Mouse (Mus musculus) intestine, postnatal 0 days (tissue): Measurements from ENCODE around the gene Mcmbp. TPM values are rescaled to one million over a fixed set of nuclear protein-coding genes. Genes with fewer than 3 reads are reported as not detected.

Source experiments
- ATAC-seq: fragments of 200-750 bp; cut with Nextera tagmentation; 2 replicates; pipeline ENCODE4 v1.8.0; 2017; ENCODE audit warnings: mild to moderate bottlenecking, moderate TSS enrichment, moderate library complexity
- H3K27ac ChIP-seq: fragments of 300-500 bp; sonication (generic); 2 replicates; pipeline ENCODE4 v1.5.1; 2014; ENCODE audit warnings: mild to moderate bottlenecking, low read depth, low read length, moderate library complexity
- H3K27me3 ChIP-seq: fragments of 300-500 bp; sonication (generic); replicated peaks from 2 replicates; pipeline ENCODE4 v1.6.1; 2014; ENCODE audit warnings: low read length, mixed read lengths; ENCODE audit not compliant: control insufficient read depth, insufficient read depth
- H3K36me3 ChIP-seq: fragments of 300-500 bp; sonication (generic); 2 replicates; pipeline ENCODE4 v1.6.1; 2014; ENCODE audit warnings: mild to moderate bottlenecking, moderate library complexity; ENCODE audit not compliant: control insufficient read depth, insufficient read depth
- H3K4me1 ChIP-seq: fragments of 300-500 bp; sonication (generic); replicated peaks from 2 replicates; pipeline ENCODE4 v1.6.1; 2014; ENCODE audit warnings: antibody characterized with exemption, low read length, mixed read lengths; ENCODE audit not compliant: control insufficient read depth, insufficient read depth
- H3K4me2 ChIP-seq: fragments of 300-500 bp; sonication (generic); replicated peaks from 2 replicates; pipeline ENCODE4 v1.6.1; 2014; ENCODE audit warnings: low read depth, mild to moderate bottlenecking, moderate library complexity
- H3K4me3 ChIP-seq: fragments of 300-500 bp; sonication (generic); 2 replicates; pipeline ENCODE4 v1.5.1; 2014; ENCODE audit warnings: low read depth, low read length
- H3K9ac ChIP-seq: fragments of 300-500 bp; sonication (generic); 2 replicates; pipeline ENCODE4 v1.6.1; 2014; ENCODE audit warnings: mild to moderate bottlenecking, low read depth, low read length
- H3K9me3 ChIP-seq: fragments of 300-500 bp; sonication (generic); 2 replicates; pipeline ENCODE4 v1.6.1; 2016; ENCODE audit warnings: mixed run types; ENCODE audit not compliant: control insufficient read depth
- CTCF ChIP-seq: sonication (generic); IDR thresholded peaks from 2 replicates; pipeline ENCODE4 v1.5.1; 2016; ENCODE audit warnings: low read depth, mild to moderate bottlenecking, control low read depth, antibody characterized with exemption, moderate library complexity
- WGBS: fragments of 180-500 bp; shearing (Covaris S2); extraction: QIAGEN DNeasy Blood & Tissue Kit; methylation state at CpG from one replicate; pipeline ENCODE4 v1.1.7; 2014; 5-methylcytosine and 5-hydroxymethylcytosine counted together
- polyA plus RNA-seq: library from polyadenylated mRNA; unstranded; fragments of >200 nt; fragmentation: Nextera tagmentation; extraction: Ambion mirVana; gene quantifications from 2 replicates; pipeline ENCODE4 v1.2.1, GENCODE M21; 2015

Mcmbp gene
- polyA plus RNA-seq, 1 experiment from 2014 or later: 25.0 TPM

GRCm38 (mm10) chr7:128755396-128755795, 15.1 kb upstream of the Mcmbp start:
- no peaks in the 10 kb centered on the region for H3K27me3 ChIP-seq
- no peak overlapping the region for H3K27ac ChIP-seq
- no peak overlapping the region for H3K4me3 ChIP-seq
- no peaks in the 10 kb centered on the region for H3K4me1 ChIP-seq
- 73% methylated on average over 1 of the region's 1 CpGs for WGBS
- H3K9me3 ChIP-seq: no peaks in the 10 kb centered on the region
- H3K36me3 ChIP-seq: peaks cover 87% of the 10 kb centered on the region
- no peak for ATAC-seq
- H3K4me2 ChIP-seq: no peak overlapping the region
- no peak overlapping the region for H3K9ac ChIP-seq
- no peak for TF ChIP-seq CTCF

GRCm38 (mm10) chr7:128752012-128752411, 11.7 kb upstream of the Mcmbp start:
- Histone ChIP-seq H3K27me3 (no peaks in the 10 kb centered on the region), H3K9ac (no peak overlapping the region), H3K4me1 (peaks cover 12% of the 10 kb centered on the region), H3K4me2 (no peak overlapping the region), H3K36me3 (peaks cover 65% of the 10 kb centered on the region), H3K4me3 (no peak overlapping the region), H3K27ac (no peak overlapping the region), H3K9me3 (no peaks in the 10 kb centered on the region)
- no peak for TF ChIP-seq CTCF
- 73% methylated on average over 4 of the region's 4 CpGs for WGBS
- ATAC-seq: no peak

- no peak for TF ChIP-seq CTCF
- WGBS: 92% methylated on average over 9 of the region's 9 CpGs
- H3K4me3 ChIP-seq: no peak overlapping the region
- H3K36me3 ChIP-seq: peaks cover 50% of the 10 kb centered on the region
- H3K4me2 ChIP-seq: no peak overlapping the region
- H3K27ac ChIP-seq: no peak overlapping the region
- peaks cover 21% of the 10 kb centered on the region for H3K4me1 ChIP-seq
- no peaks in the 10 kb centered on the region for H3K9me3 ChIP-seq
- no peaks in the 10 kb centered on the region for H3K27me3 ChIP-seq
- no peak for ATAC-seq
- H3K9ac ChIP-seq: no peak overlapping the region
Observed at GRCm38 (mm10) chr7:128750296-128750695, 10.0 kb upstream of the Mcmbp start.

GRCm38 (mm10) chr7:128748758-128749157, 8.5 kb upstream of the Mcmbp start:
- no peak overlapping the region for H3K9ac ChIP-seq
- H3K27ac ChIP-seq: no peak overlapping the region
- TF ChIP-seq CTCF: no peak
- no peaks in the 10 kb centered on the region for H3K27me3 ChIP-seq
- peaks cover 35% of the 10 kb centered on the region for H3K36me3 ChIP-seq
- H3K4me2 ChIP-seq: peak overlapping the region; percentile 6; the same call in 1 of the 2 replicates
- no peaks in the 10 kb centered on the region for H3K9me3 ChIP-seq
- H3K4me3 ChIP-seq: no peak overlapping the region
- ATAC-seq: peak; percentile 42
- 23% methylated on average over 3 of the region's 3 CpGs for WGBS
- H3K4me1 ChIP-seq: peaks cover 21% of the 10 kb centered on the region

- H3K36me3 ChIP-seq: peaks cover 13% of the 10 kb centered on the region
- no peak for TF ChIP-seq CTCF
- WGBS: 87% methylated on average over 10 of the region's 10 CpGs
- H3K4me2 ChIP-seq: peak overlapping the region; percentile 76
- no peaks in the 10 kb centered on the region for H3K9me3 ChIP-seq
- peaks cover 21% of the 10 kb centered on the region for H3K4me1 ChIP-seq
- H3K27ac ChIP-seq: no peak overlapping the region
- ATAC-seq: no peak
- H3K9ac ChIP-seq: peak overlapping the region; percentile 67; the same call in 1 of the 2 replicates
- H3K27me3 ChIP-seq: no peaks in the 10 kb centered on the region
- 0 out of 2 replicates have a peak overlapping the region, but pooled peaks have one; percentile 74 for H3K4me3 ChIP-seq
Observed at GRCm38 (mm10) chr7:128746151-128746550, 5.9 kb upstream of the Mcmbp start.

GRCm38 (mm10) chr7:128744684-128745485, 4.6 kb upstream of the Mcmbp start, which contains the start of gene Sec23ip:
Gene Sec23ip (plus strand): TSS chr7:128744943.
- Histone ChIP-seq H3K27me3 (no peaks in the 10 kb centered on the region), H3K4me2 (peak within 1 kb of the TSS; percentile 76), H3K9me3 (no peaks in the 10 kb centered on the region), H3K36me3 (peaks cover under 1% of the 10 kb centered on the region; the same call in 1 of the 2 replicates), H3K27ac (peak within 1 kb of the TSS; percentile 73), H3K4me3 (peak within 1 kb of the TSS; percentile 74), H3K9ac (peak within 1 kb of the TSS; percentile 67), H3K4me1 (peaks cover 24% of the 10 kb centered on the region)
- no peak for TF ChIP-seq CTCF
- WGBS: under 1% methylated on average over 55 of the region's 55 CpGs
- peak; percentile 84 for ATAC-seq
